Mouse (Mus musculus): ENCODE data around the gene Limch1. TPM values are rescaled to one million over a fixed set of nuclear protein-coding genes. Genes with fewer than 3 reads are reported as not detected.

Gene Limch1
- polyA plus RNA-seq, 2 experiments = 0.54 to 1.2 TPM

GRCm38 (mm10) chr5:67100564-67101394, 355.2 kb downstream of the Limch1 start:
- Histone ChIP-seq H3K9me3 (ENCODE audit: control insufficient read depth, low read length) (no peaks in the 10 kb centered on the region), H3K27me3 (ENCODE audit: control insufficient read depth, insufficient read depth, low read length) (peaks cover 79% of the 10 kb centered on the region), H3K4me2 (ENCODE audit: low read depth) (no peak overlapping the region), H3K36me3 (replicated peaks; ENCODE audit: control insufficient read depth, insufficient read depth, low read depth) (no peaks in the 10 kb centered on the region), H3K9ac (replicated peaks) (no peak overlapping the region), H3K4me1 (replicated peaks; ENCODE audit: control insufficient read depth in 2 of 2, insufficient read depth in 2 of 2, low read length in 1 of 2) (no peaks in the 10 kb centered on the region), H3K4me3 (ENCODE audit: insufficient read depth in 1 of 2, low read depth in 2 of 2, low read length in 2 of 2) (no peak overlapping the region), H3K27ac (no peak overlapping the region)
- WGBS (ENCODE audit: insufficient replicate concordance) = 3% methylated on average over 34 of the region's 34 CpGs
- no peak for ATAC-seq (ENCODE audit: insufficient read depth)
- no peak for DNase-seq (ENCODE audit: low read depth in 3 of 3, low spot score in 3 of 3)
- TF ChIP-seq EP300 (IDR thresholded peaks at IDR 0.05; ENCODE audit: low read depth) (no peak), CTCF (IDR thresholded peaks at IDR 0.05; ENCODE audit: low read depth) (no peak)

DNA sequence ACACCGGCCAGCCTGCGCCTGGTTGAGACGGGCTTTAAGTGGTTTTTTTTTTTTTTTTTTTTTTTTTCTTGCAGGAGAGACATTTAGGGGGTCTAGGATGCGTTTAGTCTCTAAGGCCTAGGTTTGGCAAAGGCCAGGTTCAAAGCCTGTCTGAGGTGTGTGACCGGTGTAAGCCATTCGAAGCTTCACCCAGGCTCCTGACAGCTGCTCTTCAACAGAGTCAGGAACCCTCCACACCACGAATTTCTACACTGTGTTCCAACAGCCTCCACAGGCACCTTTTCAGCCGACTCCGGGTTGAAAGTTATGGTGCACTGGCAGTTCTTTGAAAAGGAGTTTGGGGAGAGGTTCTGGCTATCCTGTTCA, 355.8 kb downstream of the Limch1 start:
- H3K27ac ChIP-seq = no peak overlapping the region
- H3K9ac ChIP-seq (replicated peaks) = no peak overlapping the region
- no peaks in the 10 kb centered on the region for H3K9me3 ChIP-seq (ENCODE audit: control insufficient read depth, low read length)
- no peaks in the 10 kb centered on the region for H3K36me3 ChIP-seq (replicated peaks; ENCODE audit: control insufficient read depth, insufficient read depth, low read depth)
- peaks cover 73% of the 10 kb centered on the region for H3K27me3 ChIP-seq (ENCODE audit: control insufficient read depth, insufficient read depth, low read length)
- no peaks in the 10 kb centered on the region for H3K4me1 ChIP-seq (replicated peaks; ENCODE audit: control insufficient read depth in 2 of 2, insufficient read depth in 2 of 2, low read length in 1 of 2)
- H3K4me3 ChIP-seq (ENCODE audit: insufficient read depth in 1 of 2, low read depth in 2 of 2, low read length in 2 of 2) = no peak overlapping the region
- ATAC-seq (ENCODE audit: insufficient read depth) = no peak
- no peak overlapping the region for H3K4me2 ChIP-seq (ENCODE audit: low read depth)
- no peak for DNase-seq (ENCODE audit: low read depth in 3 of 3, low spot score in 3 of 3)
- no peak for TF ChIP-seq CTCF (IDR thresholded peaks at IDR 0.05; ENCODE audit: low read depth)
- TF ChIP-seq EP300 (IDR thresholded peaks at IDR 0.05; ENCODE audit: low read depth) = no peak
- WGBS (ENCODE audit: insufficient replicate concordance) = 2% methylated on average over 9 of the region's 9 CpGs

DNA sequence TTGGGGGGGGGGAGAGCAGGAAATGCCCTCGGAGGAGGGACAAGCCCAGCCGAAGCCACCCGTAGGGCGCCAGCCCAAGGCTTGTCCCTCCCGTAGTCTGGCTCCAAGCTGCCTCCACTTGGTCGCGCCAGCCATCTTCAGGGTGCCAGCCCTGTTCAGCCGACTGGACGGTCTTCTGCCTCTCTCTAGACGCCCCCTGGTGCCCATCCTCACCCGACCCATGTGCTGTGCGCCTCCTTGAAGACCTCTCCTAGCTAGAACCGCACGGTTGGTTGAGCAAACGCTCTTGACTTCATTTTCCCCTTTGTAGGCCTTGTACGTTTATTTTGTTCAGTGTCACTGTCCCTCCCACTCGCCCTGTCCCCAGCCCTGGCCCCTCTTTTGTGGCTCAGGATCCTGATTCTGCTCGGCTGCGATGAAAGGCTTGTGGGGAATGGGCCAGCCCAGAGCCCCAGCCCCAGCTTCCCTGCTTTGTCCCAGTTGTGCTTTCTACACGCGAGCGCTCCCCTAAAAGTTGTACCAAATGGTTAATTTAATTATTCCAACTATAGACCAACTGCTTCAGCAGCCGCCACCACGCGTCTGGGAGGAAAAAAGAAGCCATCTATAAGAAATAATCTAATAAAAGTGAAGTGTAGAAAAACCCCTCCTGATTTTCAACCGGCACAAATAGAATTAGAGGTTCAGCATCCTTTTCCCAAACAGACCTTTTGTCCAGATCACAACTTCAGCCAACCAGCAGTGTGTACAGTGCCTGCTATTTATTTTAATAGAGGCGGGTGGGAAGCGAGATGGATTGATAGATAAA, 356.4 kb downstream of the Limch1 start:
- H3K4me3 ChIP-seq (ENCODE audit: insufficient read depth in 1 of 2, low read depth in 2 of 2, low read length in 2 of 2) = no peak overlapping the region
- ATAC-seq (ENCODE audit: insufficient read depth) (no peak), DNase-seq (ENCODE audit: low read depth in 3 of 3, low spot score in 3 of 3) (no peak)

GRCm38 (mm10) chr5:67103016-67103415, 357.4 kb downstream of the Limch1 start:
- Histone ChIP-seq H3K36me3 (replicated peaks; ENCODE audit: control insufficient read depth, insufficient read depth, low read depth) (no peaks in the 10 kb centered on the region), H3K27me3 (ENCODE audit: control insufficient read depth, insufficient read depth, low read length) (peaks cover 58% of the 10 kb centered on the region), H3K27ac (no peak overlapping the region), H3K9ac (replicated peaks) (no peak overlapping the region), H3K4me1 (replicated peaks; ENCODE audit: control insufficient read depth in 2 of 2, insufficient read depth in 2 of 2, low read length in 1 of 2) (no peaks in the 10 kb centered on the region), H3K4me3 (ENCODE audit: insufficient read depth in 1 of 2, low read depth in 2 of 2, low read length in 2 of 2) (no peak overlapping the region), H3K4me2 (ENCODE audit: low read depth) (no peak overlapping the region), H3K9me3 (ENCODE audit: control insufficient read depth, low read length) (no peaks in the 10 kb centered on the region)
- no peak for ATAC-seq (ENCODE audit: insufficient read depth)
- TF ChIP-seq EP300 (IDR thresholded peaks at IDR 0.05; ENCODE audit: low read depth) (no peak), CTCF (IDR thresholded peaks at IDR 0.05; ENCODE audit: low read depth) (no peak)
- WGBS (ENCODE audit: insufficient replicate concordance) = 17% methylated on average over 3 of the region's 3 CpGs
- no peak for DNase-seq (ENCODE audit: low read depth in 3 of 3, low spot score in 3 of 3)

More for the DNA sequence above, 356.4 kb downstream of the Limch1 start:
- Histone ChIP-seq H3K27ac (no peak overlapping the region), H3K9ac (replicated peaks) (no peak overlapping the region), H3K9me3 (ENCODE audit: control insufficient read depth, low read length) (no peaks in the 10 kb centered on the region), H3K4me1 (replicated peaks; ENCODE audit: control insufficient read depth in 2 of 2, insufficient read depth in 2 of 2, low read length in 1 of 2) (no peaks in the 10 kb centered on the region), H3K36me3 (replicated peaks; ENCODE audit: control insufficient read depth, insufficient read depth, low read depth) (no peaks in the 10 kb centered on the region), H3K4me2 (ENCODE audit: low read depth) (no peak overlapping the region), H3K27me3 (ENCODE audit: control insufficient read depth, insufficient read depth, low read length) (peaks cover 68% of the 10 kb centered on the region)
- WGBS (ENCODE audit: insufficient replicate concordance) = 4% methylated on average over 28 of the region's 28 CpGs
- TF ChIP-seq EP300 (IDR thresholded peaks at IDR 0.05; ENCODE audit: low read depth) (no peak), CTCF (IDR thresholded peaks at IDR 0.05; ENCODE audit: low read depth) (peak; percentile 24; the same call in 1 of the 2 replicates)

DNA sequence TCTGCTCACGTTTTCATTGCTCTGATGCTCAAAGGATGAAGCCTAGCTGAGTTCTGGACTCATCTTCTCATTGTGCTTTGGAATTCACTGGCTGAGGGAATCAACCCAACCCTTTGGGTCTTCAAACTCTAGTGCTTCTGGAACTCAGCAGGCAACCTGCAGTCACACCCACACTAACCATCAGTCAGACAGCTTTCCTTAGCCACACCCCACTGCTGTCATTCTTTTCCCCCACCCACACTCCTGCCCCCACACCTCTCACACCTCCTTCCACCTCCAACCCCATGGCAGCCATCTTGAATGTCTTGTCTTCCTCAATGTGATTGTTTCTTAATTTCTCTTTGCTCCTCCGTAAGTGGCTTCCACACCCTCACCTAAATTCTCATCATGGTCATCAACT, 360.6 kb downstream of the Limch1 start:
- Histone ChIP-seq H3K4me2 (ENCODE audit: low read depth) (no peak overlapping the region), H3K9ac (replicated peaks) (no peak overlapping the region), H3K4me1 (replicated peaks; ENCODE audit: control insufficient read depth in 2 of 2, insufficient read depth in 2 of 2, low read length in 1 of 2) (no peaks in the 10 kb centered on the region), H3K9me3 (ENCODE audit: control insufficient read depth, low read length) (no peaks in the 10 kb centered on the region), H3K36me3 (replicated peaks; ENCODE audit: control insufficient read depth, insufficient read depth, low read depth) (no peaks in the 10 kb centered on the region), H3K27ac (no peak overlapping the region), H3K4me3 (ENCODE audit: insufficient read depth in 1 of 2, low read depth in 2 of 2, low read length in 2 of 2) (no peak overlapping the region), H3K27me3 (ENCODE audit: control insufficient read depth, insufficient read depth, low read length) (peaks cover 25% of the 10 kb centered on the region)
- WGBS (ENCODE audit: insufficient replicate concordance) = 57% methylated on average over 2 of the region's 2 CpGs
- no peak for DNase-seq (ENCODE audit: low read depth in 3 of 3, low spot score in 3 of 3)
- ATAC-seq (ENCODE audit: insufficient read depth) = no peak
- TF ChIP-seq EP300 (IDR thresholded peaks at IDR 0.05; ENCODE audit: low read depth) (no peak), CTCF (IDR thresholded peaks at IDR 0.05; ENCODE audit: low read depth) (no peak)

Small RNA genes within 50 kb of the gene (microRNA-seq; reads per million reads assigned to microRNA genes)
- not detected for gene Gm23841

Other genes with a start within 250 kb of the Limch1 start
- 0.62 and 0.92 TPM in 2 replicates for gene Apbb2, start 127.0 kb upstream of the Limch1 start, polyA plus RNA-seq (2012; rRNA removed)
- gene Apbb2, start 127.0 kb upstream of the Limch1 start, polyA plus RNA-seq (2014; fragmentation: Nextera tagmentation; extraction: Ambion mirVana) = 2.8 and 3.0 TPM in 2 replicates
- gene Uchl1, start 69.7 kb upstream of the Limch1 start, polyA plus RNA-seq (2012; rRNA removed) = 1.1 and 2.7 TPM in 2 replicates
- gene Uchl1, start 69.7 kb upstream of the Limch1 start, polyA plus RNA-seq (2014; fragmentation: Nextera tagmentation; extraction: Ambion mirVana) = 1.1 and 1.5 TPM in 2 replicates

Data from liver, embryonic 14.5 days (tissue).